Mouse (Mus musculus) adrenal gland, postnatal 36 days (tissue): ENCODE data around the gene Aqp2. TPM values are rescaled to one million over a fixed set of nuclear protein-coding genes. Genes with fewer than 3 reads are reported as not detected.

Experiments
- DNase-seq, 2 experiments: peaks; one replicate each; pipeline ENCODE4 v3.0.0; 2021; ENCODE audit warnings: mixed read lengths in 1 of 2
- total RNA-seq, 2 experiments: library from RNA; stranded (reverse); gene quantifications; 2 replicates each; pipeline ENCODE4 v1.2.3; 2021

Gene Aqp2
- total RNA-seq, 2 experiments from 2014 or later = 0.82 to 5.0 TPM

- peak in 1 of 2 experiments; percentile 54 for DNase-seq
These were observed 11.7 kb downstream of the Aqp2 start, which contains the start of gene Aqp5 for GRCm38 (mm10) chr15:99590429-99591084. Gene Aqp5, plus strand, starts transcription at chr15:99590782.

GRCm38 (mm10) chr15:99592177-99592576 is 13.3 kb downstream of the Aqp2 start:
- peak; percentile 64 to 66 for DNase-seq

- no peak for DNase-seq
These were observed 14.0 kb downstream of the Aqp2 start for GRCm38 (mm10) chr15:99592877-99593276.

- no peak for DNase-seq
These were observed 16.1 kb downstream of the Aqp2 start for GRCm38 (mm10) chr15:99594951-99595350.

GRCm38 (mm10) chr15:99596056-99596687 is 17.3 kb downstream of the Aqp2 start:
- peak; percentile 87 to 91 for DNase-seq

GRCm38 (mm10) chr15:99596841-99597240 is 18.0 kb downstream of the Aqp2 start:
- DNase-seq = no peak

GRCm38 (mm10) chr15:99597596-99597995 is 18.7 kb downstream of the Aqp2 start:
- DNase-seq = no peak

- DNase-seq = no peak
These were observed 20.6 kb downstream of the Aqp2 start for GRCm38 (mm10) chr15:99599245-99600070.

GRCm38 (mm10) chr15:99600986-99601822 is 22.3 kb downstream of the Aqp2 start, which contains the start of gene Aqp6:
Gene Aqp6, plus strand, starts transcription at chr15:99601400.
- DNase-seq = no peak

- no peak for DNase-seq
These were observed 22.9 kb downstream of the Aqp2 start for GRCm38 (mm10) chr15:99601823-99602120.

- no peak for DNase-seq
These were observed 23.5 kb downstream of the Aqp2 start for GRCm38 (mm10) chr15:99602206-99602820.

- DNase-seq = no peak
These were observed 24.4 kb downstream of the Aqp2 start for GRCm38 (mm10) chr15:99603216-99603615.

- DNase-seq = no peak
These were observed 26.7 kb downstream of the Aqp2 start for GRCm38 (mm10) chr15:99605595-99605994.

- DNase-seq = no peak
These were observed 27.7 kb downstream of the Aqp2 start for GRCm38 (mm10) chr15:99606515-99606914.

- no peak for DNase-seq
These were observed 28.7 kb downstream of the Aqp2 start for GRCm38 (mm10) chr15:99607388-99608113.

- no peak for DNase-seq
These were observed 29.7 kb downstream of the Aqp2 start for GRCm38 (mm10) chr15:99608382-99609125.

GRCm38 (mm10) chr15:99611563-99611962 is 32.7 kb downstream of the Aqp2 start:
- no peak for DNase-seq

GRCm38 (mm10) chr15:99614273-99614672 is 35.4 kb downstream of the Aqp2 start:
- no peak for DNase-seq

- peak in 1 of 2 experiments; percentile 12 for DNase-seq
These were observed 35.9 kb downstream of the Aqp2 start for GRCm38 (mm10) chr15:99614753-99615152.

- no peak for DNase-seq
These were observed 36.4 kb downstream of the Aqp2 start for GRCm38 (mm10) chr15:99615246-99615645.
